Comparison of ENCODE assay signal across 16 mouse cellular contexts in the genomic region with DNA sequence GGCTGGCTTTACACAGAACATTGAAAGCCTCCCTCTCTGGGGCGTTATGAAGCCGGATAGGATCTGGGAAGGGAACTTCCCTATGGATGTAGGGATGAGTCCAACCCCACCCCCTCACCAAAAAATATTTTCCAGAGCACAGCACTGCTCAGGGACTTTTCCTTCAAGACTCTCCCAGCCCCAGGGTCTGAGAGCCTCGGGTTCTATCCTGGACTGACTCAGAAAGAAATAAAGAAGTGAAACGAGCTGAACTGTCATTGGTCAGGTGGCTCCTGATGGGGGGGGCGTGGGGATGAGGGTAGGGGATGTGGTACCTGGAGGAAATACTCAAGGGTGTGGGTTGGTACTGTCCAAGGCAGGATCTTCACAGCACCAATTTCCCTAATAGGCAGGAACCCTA.
DNase-seq lines count a peak whose midpoint lies in the region; ATAC-seq and TF ChIP-seq lines count a peak whose summit lies in the region.
"Had no signal": no experiment of that assay in that cellular context is flagged by ENCODE, and none has a peak within 500 bp of the region (broad histone marks: within the 10 kb centered on the region; RNA-seq: fewer than 3 reads in every experiment).

No protein-coding gene starts in this region.

- H3K9me3 ChIP-seq in hindbrain, embryonic 10.5 days, result no peaks in the 10 kb centered on the region
- no peaks in the 10 kb centered on the region for H3K9me3 ChIP-seq in hindbrain, embryonic 16.5 days (ENCODE audit: control insufficient read depth, low read length)
- H3K9me3 ChIP-seq in megakaryocyte, embryonic 14.5 days, result no peaks in the 10 kb centered on the region
- H3K9me3 ChIP-seq: embryonic facial prominence, embryonic 10.5 days; forebrain, embryonic 15.5 days had no signal

- no peak overlapping the region for H3K9ac ChIP-seq in hindbrain, embryonic 16.5 days (ENCODE audit: low read depth, low read length)
- H3K9ac ChIP-seq: forebrain, embryonic 15.5 days had no signal

- no peak for TF ChIP-seq POLR2A in thymus, adult 2 months (IDR thresholded peaks at IDR 0.05; ENCODE audit: control insufficient read depth, extremely low read depth, insufficient read depth, low read length, poor library complexity)

- H3K27me3 ChIP-seq in hindbrain, embryonic 10.5 days (ENCODE audit: insufficient read depth, poor library complexity, severe bottlenecking), result no peaks in the 10 kb centered on the region
- H3K27me3 ChIP-seq in hindbrain, embryonic 16.5 days (replicated peaks; ENCODE audit: control insufficient read depth, insufficient read depth, low read length), result no peaks in the 10 kb centered on the region
- no peaks in the 10 kb centered on the region for H3K27me3 ChIP-seq in megakaryocyte, embryonic 14.5 days (replicated peaks)
- H3K27me3 ChIP-seq in thymus, adult 2 months (ENCODE audit: control insufficient read depth, insufficient read depth, low read length), result no peaks in the 10 kb centered on the region
- H3K27me3 ChIP-seq: forebrain, embryonic 15.5 days had no signal

- 0 out of 2 replicates have a peak overlapping the region, but pooled peaks have one; percentile 71 for H3K27ac ChIP-seq in hindbrain, embryonic 10.5 days
- no peak overlapping the region for H3K27ac ChIP-seq in hindbrain, embryonic 16.5 days (ENCODE audit: low read depth, low read length)
- H3K27ac ChIP-seq in brown adipose tissue, adult 24 weeks (replicated peaks; ENCODE audit: low read depth, low read length), result peak overlapping the region; percentile 74; the same call in 1 of the 2 replicates
- no peak overlapping the region for H3K27ac ChIP-seq in thymus, adult 2 months (ENCODE audit: control insufficient read depth, insufficient read depth, low read length)
- H3K27ac ChIP-seq: embryonic facial prominence, embryonic 10.5 days; forebrain, embryonic 15.5 days had no signal

- no peak for ATAC-seq in hindbrain, embryonic 16.5 days
- ATAC-seq in CD4-positive, CD25-positive, alpha-beta regulatory T cell, adult 4 months, result peak; percentile 22
- ATAC-seq: forebrain, embryonic 15.5 days had no signal

- 0 out of 2 replicates have a peak, but pooled peaks cover 4% of the 10 kb centered on the region for H3K36me3 ChIP-seq in hindbrain, embryonic 10.5 days
- no peaks in the 10 kb centered on the region for H3K36me3 ChIP-seq in hindbrain, embryonic 16.5 days (ENCODE audit: control insufficient read depth, insufficient read depth, low read length)
- peaks cover 36% of the 10 kb centered on the region for H3K36me3 ChIP-seq in megakaryocyte, embryonic 14.5 days (replicated peaks; ENCODE audit: low read length)
- no peaks in the 10 kb centered on the region for H3K36me3 ChIP-seq in thymus, adult 2 months (ENCODE audit: control insufficient read depth, insufficient read depth, low read length)
- H3K36me3 ChIP-seq: embryonic facial prominence, embryonic 10.5 days; forebrain, embryonic 15.5 days had no signal

- DNase-seq in hindbrain, embryonic 10.5 days (ENCODE audit: low spot score), result no peak
- DNase-seq in ovary, postnatal 10 days (ENCODE audit: low spot score), result no peak
- no peak for DNase-seq in thymus, adult 2 months
- DNase-seq: cerebellum, adult 11 months; cerebellum, postnatal 25 days; gastrocnemius, postnatal 14 days; lung, postnatal 10 days; right cerebral cortex, adult 18-20 months had no signal

- TF ChIP-seq CTCF in thymus, adult 2 months (IDR thresholded peaks at IDR 0.05; ENCODE audit: borderline replicate concordance, control insufficient read depth, extremely low read depth, insufficient read depth, low read length, poor library complexity), result no peak

- H3K4me2 ChIP-seq in hindbrain, embryonic 16.5 days (ENCODE audit: low read length), result no peak overlapping the region
- H3K4me2 ChIP-seq: forebrain, embryonic 15.5 days; midbrain, embryonic 11.5 days had no signal

- no peak overlapping the region for H3K4me3 ChIP-seq in hindbrain, embryonic 10.5 days
- H3K4me3 ChIP-seq in hindbrain, embryonic 16.5 days (ENCODE audit: low read length), result no peak overlapping the region
- no peak overlapping the region for H3K4me3 ChIP-seq in brown adipose tissue, adult 24 weeks (ENCODE audit: insufficient read depth, low read depth, low read length)
- peak overlapping the region; percentile 92 for H3K4me3 ChIP-seq in megakaryocyte, embryonic 14.5 days (replicated peaks)
- H3K4me3 ChIP-seq in thymus, adult 2 months (ENCODE audit: control insufficient read depth, insufficient read depth, low read length), result no peak overlapping the region
- H3K4me3 ChIP-seq: embryonic facial prominence, embryonic 10.5 days; erythroblast, embryonic 14.5 days; forebrain, embryonic 15.5 days had no signal

- 82% methylated on average over 5 of the region's 5 CpGs for WGBS in hindbrain, embryonic 10.5 days
- 82% methylated on average over 5 of the region's 5 CpGs for whole genome bisulfite sequencing in hindbrain, embryonic 16.5 days
- 60% methylated on average over 5 of the region's 5 CpGs for WGBS in thymus, adult 2 months

- H3K4me1 ChIP-seq in hindbrain, embryonic 10.5 days (replicated peaks), result peaks cover 46% of the 10 kb centered on the region
- peaks cover 18% of the 10 kb centered on the region for H3K4me1 ChIP-seq in hindbrain, embryonic 16.5 days (ENCODE audit: control insufficient read depth, insufficient read depth, low read depth, low read length)
- H3K4me1 ChIP-seq in brown adipose tissue, adult 24 weeks (ENCODE audit: control insufficient read depth, insufficient read depth, insufficient read length, low read length), result peaks cover 24% of the 10 kb centered on the region
- H3K4me1 ChIP-seq in megakaryocyte, embryonic 14.5 days, result peaks cover 100% of the 10 kb centered on the region
- H3K4me1 ChIP-seq in thymus, adult 2 months (replicated peaks; ENCODE audit: control insufficient read depth, insufficient read depth, low read length), result peaks cover 27% of the 10 kb centered on the region
- H3K4me1 ChIP-seq: forebrain, embryonic 15.5 days had no signal

Comparison
In these comparisons a context has a peak if more than half of its experiments do, and no peak if none do; other contexts are left out.
1. H3K27ac ChIP-seq: peak in hindbrain, embryonic 10.5 days (single experiment) and brown adipose tissue, adult 24 weeks (single experiment); none in hindbrain, embryonic 16.5 days (single experiment) and thymus, adult 2 months (single experiment).